Mouse (Mus musculus) left cerebral cortex, adult 8-10 months (tissue): ENCODE results near the gene Nmb. TPM values are rescaled to one million over a fixed set of nuclear protein-coding genes. Genes with fewer than 3 reads are reported as not detected.

Experiments
- DNase-seq, 2 experiments: peaks; one replicate each; pipeline ENCODE4 v3.0.0; 2022; ENCODE audit warnings: low spot score in 2 of 2
- total RNA-seq, 4 experiments: library from RNA; stranded (reverse); gene quantifications; 2 replicates each; pipeline ENCODE4 v1.2.4; 2022

Nmb gene
- total RNA-seq, 4 experiments from 2014 or later = 3.4 to 7.1 (median 4.7) TPM

- peak; percentile 80 to 93 for DNase-seq
Measured at GRCm38 (mm10) chr7:80860729-80861274, 44.1 kb downstream of the Nmb start, which contains the start of gene Zscan2. Gene Zscan2, plus strand, starts transcription at chr7:80860920.

GRCm38 (mm10) chr7:80860227-80860626, 44.6 kb downstream of the Nmb start:
- DNase-seq = no peak

- peak; percentile 47 to 64 for DNase-seq
Measured at GRCm38 (mm10) chr7:80857181-80857580, 47.7 kb downstream of the Nmb start.

- DNase-seq = no peak
Measured at GRCm38 (mm10) chr7:80855316-80855715, 49.6 kb downstream of the Nmb start.

- no peak for DNase-seq
Measured at GRCm38 (mm10) chr7:80853218-80853617, 51.7 kb downstream of the Nmb start.

Other genes with a start within 250 kb of the Nmb start
- gene Crtc3, start 216.2 kb downstream of the Nmb start, total RNA-seq = 10 to 100 TPM; 14.8 to 15.7 (median 15.5) TPM
- gene Iqgap1, start 79.1 kb downstream of the Nmb start, total RNA-seq = 10 to 100 TPM; 18.0 to 29.9 (median 24.9) TPM
- gene Zscan2, start 44.2 kb downstream of the Nmb start, total RNA-seq = 10 to 100 TPM; 11.3 to 16.9 (median 14.0) TPM
- 10 to 100 TPM; 26.2 to 29.3 (median 27.8) TPM for gene Wdr73, start 3.8 kb downstream of the Nmb start, total RNA-seq
- 10 to 100 TPM; 41.1 to 47.5 (median 41.9) TPM for gene Sec11a, start 42.7 kb upstream of the Nmb start, total RNA-seq
- gene Zfp592, start 88.6 kb upstream of the Nmb start, total RNA-seq = 10 to 100 TPM; 19.5 to 23.1 (median 21.0) TPM
- gene Alpk3, start 152.5 kb upstream of the Nmb start, total RNA-seq = under 1 TPM; 0.48 to 0.95 (median 0.65) TPM
- under 1 TPM in 3 of 4 experiments, not detected in 1; 0.20 to 0.32 (median 0.26) TPM for gene Slc28a1, start 209.7 kb upstream of the Nmb start, total RNA-seq